Mouse (Mus musculus) heart, postnatal 10 days (tissue): ENCODE measurements around the gene Gale. TPM values are rescaled to one million over a fixed set of nuclear protein-coding genes. Genes with fewer than 3 reads are reported as not detected.
"Not testable (repeated sequence)": the region's sequence is repeated elsewhere in the genome, so short reads cannot be mapped to it uniquely, and the experiment has no call there.

Experiments
- DNase-seq, 2 experiments: peaks; one replicate each; pipeline ENCODE4 v3.0.0; 2021
- intact Hi-C: fragments of 180-260 bp; cut with DNase I; formaldehyde crosslinking; loops from one replicate; pipeline ENCODE4 v1.15.1; 2025
- total RNA-seq, 2 experiments: library from RNA; stranded (reverse); gene quantifications; 2 replicates each; pipeline ENCODE4 v1.2.3; 2021

The Gale gene
- 1 to 10 TPM; 5.2 to 5.7 TPM for total RNA-seq

DNA sequence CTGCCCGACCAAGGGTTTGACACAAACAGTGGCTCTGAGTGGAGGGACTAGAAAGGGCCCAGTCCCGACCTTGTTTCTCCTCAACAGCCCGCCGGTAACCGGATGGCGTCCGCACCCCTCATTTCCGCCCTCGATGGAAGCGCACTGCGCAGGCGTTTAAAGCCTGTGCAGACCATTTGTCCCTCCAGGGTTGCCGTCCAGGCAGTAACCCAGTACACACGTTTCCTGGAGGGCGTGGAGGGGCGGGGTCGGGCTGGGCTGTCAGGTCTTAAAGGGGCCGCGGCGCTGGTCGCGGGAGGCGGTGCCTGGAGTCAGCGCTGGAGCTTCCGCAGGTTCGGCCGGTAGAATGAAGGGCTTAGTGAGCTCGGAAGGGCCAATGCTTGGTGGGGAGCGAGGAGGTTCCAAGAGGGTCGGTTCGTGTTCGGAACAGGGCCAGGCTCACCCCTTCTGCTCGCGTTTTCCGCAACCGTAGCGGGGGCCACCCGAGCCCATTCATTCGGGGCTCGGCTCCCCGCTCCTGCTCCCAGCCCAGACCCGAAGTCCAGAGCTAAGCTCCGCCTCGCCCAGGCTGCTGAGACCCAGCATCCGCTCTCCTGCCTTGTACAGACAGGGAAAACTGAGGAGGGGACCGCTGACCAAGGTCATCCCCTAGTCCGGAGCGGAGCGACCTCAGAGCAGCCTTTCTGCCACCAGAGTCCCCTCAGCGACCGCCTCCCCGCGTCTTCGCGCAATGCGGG is at the start of gene Gale:
Gene Gale, plus strand, starts transcription at position 271 of the 737 bp plus-strand sequence.
- peak; percentile 96 for DNase-seq
- intact Hi-C loops, result loop anchor here (5.0 kb wide), 1 partner anchor 199 kb away; no protein-coding TSS in a partner anchor

DNA sequence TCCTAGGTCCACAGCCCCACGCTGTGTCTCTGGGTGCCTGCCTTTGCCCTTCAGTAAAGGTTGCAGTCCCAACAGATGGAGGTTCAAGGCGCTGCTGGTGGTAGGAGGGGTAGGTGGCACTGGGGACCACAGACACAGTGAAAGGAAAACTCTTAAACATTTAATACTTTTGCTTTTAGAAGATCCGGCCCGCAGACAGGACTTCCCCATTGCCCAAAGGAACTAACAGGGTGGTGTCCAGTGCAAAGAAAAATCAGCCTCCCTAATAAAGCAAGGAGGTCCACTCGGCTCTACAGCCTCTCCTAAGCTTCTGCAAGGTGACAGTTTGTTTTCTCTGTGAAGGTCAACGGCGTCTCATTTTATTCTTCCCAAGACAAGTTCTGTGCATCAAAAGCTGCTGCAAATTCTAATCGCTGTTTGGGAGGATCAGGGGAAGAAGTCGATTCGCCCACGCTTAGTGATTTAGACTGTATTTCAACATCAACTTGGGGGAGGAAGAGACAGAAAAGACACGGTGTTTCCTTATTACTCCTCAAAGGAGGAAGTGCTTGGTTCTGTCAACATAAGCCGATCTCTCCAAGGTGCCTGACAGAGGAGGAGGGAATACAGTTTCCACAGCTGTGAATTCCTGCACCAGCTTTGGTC is 44.8 kb upstream of the Gale start:
- intact Hi-C loops, result no loop called here
- peak in 1 of 2 experiments; percentile 17 for DNase-seq

DNA sequence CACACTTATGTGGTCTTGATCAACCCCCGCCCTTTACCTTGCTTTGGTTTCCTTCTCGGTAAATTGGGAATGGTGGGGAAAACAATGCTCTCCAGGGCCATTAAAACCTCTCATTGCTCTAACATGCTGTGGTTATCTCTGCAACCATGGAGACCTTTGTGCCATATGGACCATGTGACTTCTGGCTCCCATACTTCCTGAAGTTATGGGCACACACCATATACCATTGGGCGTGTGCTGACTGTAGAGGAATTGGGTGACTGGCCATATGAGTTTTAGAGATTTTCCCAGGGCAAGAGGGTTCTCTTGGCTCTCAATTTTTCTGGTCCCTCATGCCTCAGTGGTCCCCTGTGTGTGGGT is 44.3 kb upstream of the Gale start:
- no peak for DNase-seq
- intact Hi-C loops, result no loop called here

DNA sequence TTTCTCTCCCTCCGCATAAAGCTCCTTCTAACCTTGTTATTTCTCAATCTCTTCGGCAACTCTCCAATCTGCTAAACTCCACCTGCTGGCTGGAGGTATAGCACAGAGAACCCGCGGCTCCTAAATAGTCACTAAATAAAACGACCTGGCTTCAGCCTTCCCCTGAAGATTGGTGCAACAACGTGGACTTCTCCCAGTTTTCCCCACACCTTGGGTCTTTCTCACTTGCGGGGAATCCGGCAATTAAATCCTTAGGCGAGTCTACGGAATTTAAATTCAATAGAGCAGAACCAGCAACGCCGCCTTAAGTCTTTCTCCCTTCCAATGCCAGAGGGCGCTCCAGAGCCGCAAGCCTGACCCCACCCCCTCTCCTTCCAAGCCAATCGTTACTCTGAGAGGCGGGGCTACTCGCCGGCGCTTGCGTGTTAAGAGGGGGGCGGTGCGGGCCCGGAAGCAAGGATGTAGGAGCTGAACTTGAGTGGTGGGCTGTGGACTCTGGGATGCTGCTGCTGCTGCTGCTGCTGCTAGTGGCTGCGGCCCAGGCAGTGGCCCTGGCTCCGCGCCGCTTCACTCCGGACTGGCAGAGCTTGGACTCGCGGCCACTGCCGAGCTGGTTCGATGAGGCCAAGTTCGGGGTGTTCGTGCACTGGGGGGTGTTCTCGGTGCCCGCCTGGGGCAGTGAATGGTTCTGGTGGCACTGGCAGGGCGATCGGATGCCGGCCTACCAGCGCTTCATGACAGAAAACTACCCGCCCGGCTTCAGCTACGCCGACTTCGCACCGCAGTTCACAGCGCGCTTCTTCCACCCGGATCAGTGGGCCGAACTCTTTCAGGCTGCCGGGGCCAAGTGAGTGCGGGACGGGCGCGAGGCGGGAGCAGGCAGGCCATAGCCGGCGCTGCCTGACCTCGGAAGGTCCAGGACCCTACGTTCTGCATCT is 43.0 kb upstream of the Gale start, which contains the start of gene Fuca1:
Gene Fuca1, plus strand, starts transcription at position 432 of the 938 bp plus-strand sequence.
- peak; percentile 97 to 98 for DNase-seq
- intact Hi-C loops, result loop anchor here (2.0 to 5.0 kb wide), 2 partner anchors 30 to 118 kb away; no protein-coding TSS in a partner anchor

DNA sequence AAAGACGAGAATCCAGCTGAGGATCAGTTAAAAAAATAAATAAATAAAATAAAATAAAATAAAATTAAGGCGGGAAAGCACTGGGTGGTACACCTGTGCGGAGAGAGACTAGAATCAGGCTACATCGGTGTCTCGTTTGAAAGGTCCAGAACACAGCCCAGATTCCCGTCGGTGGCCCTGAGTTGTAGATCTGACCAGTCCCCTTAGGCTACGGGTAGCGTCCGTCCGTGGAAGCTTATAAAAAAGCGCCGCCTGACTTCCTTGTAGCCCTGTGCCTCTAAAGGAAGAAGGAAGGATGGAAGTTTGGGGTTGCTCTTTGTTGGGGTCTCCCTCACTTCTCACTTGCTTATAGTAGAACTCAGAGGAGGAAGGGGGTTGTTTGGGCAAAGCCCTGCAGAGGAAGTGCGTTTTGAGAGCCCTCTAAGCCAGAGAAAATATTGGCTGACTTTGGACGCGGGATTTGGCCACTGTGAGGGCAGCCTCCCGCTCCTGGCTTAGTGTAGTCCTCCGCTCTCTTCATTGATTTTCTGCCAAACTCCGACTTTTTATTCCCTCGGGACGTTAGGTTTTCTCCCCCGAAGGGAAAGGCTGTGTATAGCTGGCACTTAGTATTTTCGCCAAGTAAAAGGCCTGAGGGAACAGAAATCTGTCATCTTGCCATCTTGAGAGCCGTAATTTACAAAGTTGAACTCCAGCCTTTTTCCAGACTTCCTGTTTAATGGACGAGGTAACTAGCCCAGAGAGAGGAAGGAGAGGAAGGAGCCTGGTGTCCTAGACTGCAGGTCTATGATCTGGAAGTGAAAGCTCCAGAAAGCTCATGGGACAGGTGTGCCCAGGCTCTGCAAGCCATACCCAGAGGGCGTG is 42.0 kb upstream of the Gale start:
- peak; percentile 47 to 55 for DNase-seq
- intact Hi-C loops, result loop anchor here (2.0 to 5.0 kb wide), 2 partner anchors 31 to 119 kb away; no protein-coding TSS in a partner anchor

DNA sequence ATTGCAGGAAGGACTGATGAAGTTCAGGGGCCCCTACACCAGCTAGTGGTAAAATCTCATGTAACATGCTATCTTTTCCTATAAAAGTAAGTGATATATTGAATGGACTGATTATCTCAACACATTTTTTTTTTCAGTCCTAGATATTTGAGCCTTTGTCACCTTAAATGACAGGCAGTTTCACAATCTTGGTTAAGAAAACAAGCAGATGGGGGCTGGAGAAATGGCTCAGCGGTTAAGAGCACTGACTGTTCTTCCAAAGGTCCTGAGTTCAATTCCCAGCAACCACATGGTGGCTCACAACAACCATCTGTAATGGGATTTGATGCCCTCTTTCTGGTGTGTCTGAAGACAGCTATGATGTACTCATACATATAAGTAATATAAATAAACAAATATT is 41.3 kb upstream of the Gale start:
- intact Hi-C loops, result loop anchor here (5.0 kb wide), 1 partner anchor 120 kb away; no protein-coding TSS in a partner anchor

DNA sequence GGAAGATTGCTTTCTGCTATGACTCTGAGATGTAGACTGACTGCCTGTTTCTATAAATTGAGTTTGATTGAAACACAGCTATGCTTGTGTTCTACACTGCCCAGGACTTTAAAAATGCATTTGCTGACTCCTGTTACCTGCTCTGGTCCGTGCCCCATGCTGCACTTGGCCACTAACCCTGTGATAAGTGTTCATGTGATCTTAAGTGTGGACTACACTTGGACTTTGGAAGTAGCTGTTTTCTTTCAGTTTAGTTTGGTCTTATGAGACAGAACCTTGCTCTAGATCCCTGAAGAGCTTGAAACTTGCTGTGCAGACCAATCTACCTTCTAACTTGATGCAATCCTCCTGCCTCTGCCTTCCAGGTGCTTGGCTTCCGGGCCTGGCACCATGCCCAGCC is 39.1 kb upstream of the Gale start:
- intact Hi-C loops, result loop anchor here (5.0 kb wide), 1 partner anchor 122 kb away; no protein-coding TSS in a partner anchor
- no peak for DNase-seq

More for the DNA sequence above, 41.3 kb upstream of the Gale start:
- DNase-seq, result no peak

DNA sequence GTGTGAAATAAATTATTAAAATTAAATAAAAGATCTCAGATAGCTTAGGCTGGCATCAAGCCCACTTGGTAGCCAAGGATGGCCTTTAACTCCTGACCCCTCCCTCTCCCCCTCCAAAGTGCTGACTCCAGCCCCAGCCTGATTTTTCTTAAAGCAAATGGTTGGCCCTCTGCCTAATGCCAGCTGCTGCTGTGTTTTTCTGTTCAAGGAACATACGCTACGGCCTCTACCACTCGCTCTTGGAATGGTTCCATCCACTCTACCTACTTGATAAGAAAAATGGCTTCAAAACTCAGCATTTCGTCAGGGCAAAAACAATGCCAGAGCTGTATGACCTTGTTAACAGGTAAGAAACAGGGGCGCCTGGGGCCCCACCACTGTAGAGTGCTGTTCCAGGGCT is 38.2 kb upstream of the Gale start:
- intact Hi-C loops, result no loop called here
- DNase-seq, result no peak

DNA sequence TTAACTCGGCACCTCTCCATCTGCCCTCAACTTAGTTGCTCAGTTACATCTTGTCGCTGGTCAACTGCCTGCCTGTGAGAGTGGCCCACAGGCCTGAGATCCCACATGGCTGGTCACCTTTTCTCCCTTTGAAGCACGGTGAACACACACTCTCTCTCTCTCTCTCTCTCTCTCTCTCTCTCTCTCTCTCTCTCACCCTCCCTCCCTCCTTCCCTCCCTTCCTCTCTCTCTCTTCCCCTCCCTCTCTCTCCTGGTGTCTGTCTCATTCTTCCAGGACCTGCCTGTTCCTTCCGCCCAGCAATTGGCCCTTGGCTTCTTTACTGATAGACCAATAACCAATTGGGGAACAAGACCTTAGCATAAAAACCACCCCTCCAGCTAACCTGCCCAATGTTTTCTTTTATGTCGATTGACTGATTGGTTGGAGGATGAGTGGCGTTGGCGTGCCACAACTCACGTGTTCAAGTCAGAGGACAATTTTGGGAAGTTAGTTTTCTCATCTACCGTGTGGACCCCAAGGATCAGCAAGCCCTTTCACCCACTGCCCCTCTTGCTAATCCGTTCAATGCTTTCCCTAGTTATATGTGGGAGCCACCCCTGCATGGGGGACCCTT is 37.2 kb upstream of the Gale start:
- intact Hi-C loops, result no loop called here
- no peak for DNase-seq

DNA sequence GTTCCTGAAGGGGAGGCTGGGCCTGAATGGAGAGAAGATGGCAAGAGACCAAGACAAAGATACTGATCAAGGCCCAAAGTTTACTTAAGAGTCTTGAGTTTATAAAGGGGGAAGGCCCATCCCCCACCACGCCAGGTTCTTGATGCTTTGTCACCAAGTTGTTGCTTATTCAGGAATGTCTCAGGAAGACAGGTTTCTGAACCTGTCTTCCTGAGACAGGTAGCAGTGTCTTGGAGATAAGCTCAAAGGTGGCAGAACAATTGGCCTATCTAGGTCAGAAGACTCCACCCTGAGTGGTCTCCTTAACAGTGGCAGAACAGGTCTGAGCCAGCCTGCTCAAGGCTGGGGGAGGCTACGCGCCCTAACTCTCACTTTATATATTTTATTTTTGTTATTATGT is 36.7 kb upstream of the Gale start:
- no peak for DNase-seq
- intact Hi-C loops, result no loop called here

DNA sequence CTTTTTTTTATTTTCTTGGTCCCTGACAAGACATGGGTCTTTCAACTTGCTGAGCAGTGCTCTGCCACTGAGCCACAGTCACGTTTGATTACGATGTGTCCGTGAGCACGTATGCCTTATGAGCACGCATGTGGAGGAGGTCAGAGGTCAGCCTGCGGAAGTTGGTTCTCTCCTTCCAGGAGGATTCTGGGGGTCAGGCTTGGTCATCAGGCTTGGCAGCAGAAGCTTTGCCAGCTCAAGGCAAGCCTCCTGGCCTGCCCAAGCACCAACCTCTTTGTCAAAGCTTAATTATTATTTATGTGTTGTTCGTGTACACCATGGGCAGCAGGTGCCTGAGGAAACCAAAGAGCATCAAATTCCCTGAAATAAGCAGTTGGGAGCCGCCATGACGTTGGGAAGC is 35.2 kb upstream of the Gale start:
- intact Hi-C loops, result no loop called here
- DNase-seq, result no peak

DNA sequence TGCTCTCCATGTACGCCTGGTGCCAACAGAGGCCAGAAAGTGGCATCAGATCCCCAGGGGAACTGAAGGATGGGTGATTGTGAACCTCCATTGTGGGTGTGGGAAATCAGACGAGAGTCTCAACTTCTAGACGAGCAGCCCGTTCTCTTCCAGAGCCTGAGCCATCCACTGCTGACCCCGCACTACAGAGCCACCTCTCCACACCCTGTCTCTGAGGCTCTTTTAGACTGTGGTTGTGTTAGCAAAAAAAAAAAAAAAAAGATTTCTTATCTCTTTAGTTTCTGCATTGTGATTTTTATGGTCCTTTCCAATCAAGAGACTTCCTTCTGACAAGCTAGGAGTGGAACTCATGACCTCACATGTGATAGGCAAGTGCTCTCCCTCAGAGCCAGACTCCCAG is 34.1 kb upstream of the Gale start:
- intact Hi-C loops, result no loop called here
- DNase-seq, result no peak

DNA sequence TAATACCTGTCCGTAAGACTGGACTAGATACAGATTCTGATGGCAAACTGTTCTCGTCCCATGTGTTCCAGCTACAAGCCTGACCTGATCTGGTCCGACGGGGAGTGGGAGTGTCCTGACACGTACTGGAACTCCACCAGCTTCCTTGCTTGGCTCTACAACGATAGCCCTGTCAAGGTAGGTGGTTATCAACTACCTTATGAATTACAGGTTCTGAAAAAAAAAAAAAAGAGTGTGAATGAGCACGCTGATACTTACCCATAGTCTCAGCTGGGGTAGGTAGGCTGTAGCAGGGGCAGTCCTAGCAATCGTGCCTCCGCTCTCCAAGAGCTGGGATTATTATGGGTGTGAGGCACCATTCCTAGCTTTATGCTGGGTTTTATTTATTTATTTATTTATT is 33.7 kb upstream of the Gale start:
- intact Hi-C loops, result no loop called here
- no peak for DNase-seq

DNA sequence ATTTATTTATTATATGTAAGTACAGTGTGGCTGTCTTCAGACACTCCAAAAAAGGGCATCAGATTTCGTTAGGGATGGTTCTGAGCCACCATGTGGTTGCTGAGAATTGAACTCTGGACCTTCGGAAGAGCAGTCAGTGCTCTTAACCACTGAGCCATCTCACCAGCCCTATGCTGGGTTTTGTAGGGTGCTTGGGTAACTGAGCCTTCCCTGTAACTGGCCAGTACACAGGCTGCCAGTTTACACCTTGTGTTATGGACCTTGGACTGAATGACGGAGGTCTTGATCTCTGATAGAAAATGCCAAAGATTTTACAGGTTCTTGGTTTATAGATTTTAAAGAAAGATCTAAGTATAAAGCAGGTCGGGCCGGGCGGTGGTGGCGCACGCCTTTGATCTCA is 33.3 kb upstream of the Gale start:
- intact Hi-C loops, result no loop called here
- DNase-seq, result no peak

DNA sequence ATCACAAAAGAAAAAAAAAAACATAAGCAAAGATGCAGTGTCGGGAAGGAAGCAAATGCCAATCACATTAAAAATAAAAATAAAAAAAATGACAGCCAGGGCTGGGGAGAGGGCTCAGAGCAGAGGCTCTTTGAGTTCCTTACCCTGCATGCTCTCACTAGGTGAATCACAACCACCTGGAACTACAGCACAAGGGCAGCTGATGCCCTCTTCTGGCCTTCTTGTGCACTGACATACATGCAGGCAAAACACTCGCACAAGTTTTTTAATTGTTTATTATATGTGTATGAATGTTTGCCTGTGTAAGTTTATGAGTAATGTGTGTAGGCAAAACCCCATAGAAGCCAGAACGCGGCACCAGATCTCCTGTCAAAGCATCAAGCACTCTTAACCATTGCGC is 31.7 kb upstream of the Gale start:
- DNase-seq, result peak in 1 of 2 experiments; percentile 19
- intact Hi-C loops, result loop anchor here (1.0 kb wide), 1 partner anchor 42 kb away; no protein-coding TSS in a partner anchor

DNA sequence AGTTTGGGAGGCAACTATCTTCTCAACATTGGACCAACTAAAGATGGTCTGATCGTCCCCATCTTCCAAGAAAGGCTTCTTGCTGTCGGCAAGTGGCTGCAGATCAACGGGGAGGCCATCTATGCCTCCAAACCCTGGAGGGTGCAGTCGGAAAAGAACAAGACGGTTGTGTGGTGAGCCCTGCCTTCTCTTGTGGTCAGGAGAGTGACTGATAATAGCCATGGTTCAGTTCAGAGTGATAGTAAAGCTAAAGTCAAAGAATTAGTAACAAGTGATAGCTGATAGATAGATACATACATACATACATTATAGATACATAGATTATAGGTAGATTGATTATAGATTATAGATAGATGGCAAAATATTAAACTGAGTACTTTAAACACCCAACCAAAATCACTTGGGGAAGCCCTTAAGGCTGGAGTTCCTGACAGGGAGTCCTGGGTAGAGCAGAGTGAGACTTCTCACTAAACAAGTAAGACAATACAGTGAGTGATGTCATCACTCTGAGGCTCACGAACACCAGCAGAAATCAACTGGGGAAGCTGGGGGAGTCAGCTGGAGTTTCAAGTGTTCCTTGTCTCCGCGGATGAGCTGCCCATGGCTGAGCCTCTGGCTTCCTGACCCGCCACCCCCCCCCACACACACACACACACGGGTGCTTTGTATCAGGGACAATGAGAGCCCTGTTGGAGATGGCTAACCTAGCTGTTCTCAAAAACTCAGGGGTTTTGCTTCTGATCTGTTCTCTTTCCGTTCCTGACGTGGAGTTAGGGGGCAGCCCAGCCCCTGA is 28.6 kb upstream of the Gale start:
- intact Hi-C loops, result no loop called here
- peak in 1 of 2 experiments; percentile 11 for DNase-seq

DNA sequence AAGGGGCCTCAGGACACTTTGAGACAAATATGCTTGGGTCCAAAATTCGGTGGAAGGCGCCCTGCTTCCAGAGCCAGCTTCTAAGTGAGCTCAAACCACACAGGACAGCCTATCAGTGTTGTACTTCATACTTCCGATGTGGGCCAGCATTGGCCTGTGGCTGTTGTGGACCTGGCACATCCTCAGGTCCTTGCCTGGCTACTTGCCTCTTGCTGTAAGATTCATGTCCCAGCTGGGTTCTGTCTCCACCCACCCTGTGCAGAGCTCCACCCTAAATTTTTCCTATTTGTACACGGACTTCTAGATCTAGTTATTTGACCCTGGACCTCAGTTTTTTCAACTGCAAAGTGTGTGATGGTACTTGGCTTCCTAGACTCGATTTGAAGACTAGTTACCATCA is 28.0 kb upstream of the Gale start:
- intact Hi-C loops, result no loop called here
- peak; percentile 57 to 66 for DNase-seq

DNA sequence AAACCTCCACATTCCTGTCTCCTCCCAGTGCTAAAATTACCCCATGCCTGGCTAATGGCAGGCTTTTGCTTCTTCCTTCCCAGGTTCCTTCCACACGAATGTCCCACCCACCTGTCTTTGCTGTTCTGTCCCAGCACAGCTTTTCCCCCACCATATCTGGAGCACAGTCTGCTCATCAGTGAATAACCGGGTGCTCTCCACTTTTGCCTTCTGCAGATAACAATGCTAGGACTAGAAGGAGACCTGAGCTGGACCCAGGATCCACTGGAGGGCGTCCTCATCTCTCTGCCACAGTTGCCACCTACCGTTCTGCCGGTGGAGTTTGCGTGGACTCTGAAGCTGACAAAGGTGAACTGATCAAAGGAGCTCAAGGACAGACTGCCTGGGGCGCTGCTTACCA is 24.7 kb upstream of the Gale start:
- intact Hi-C loops, result no loop called here
- no peak for DNase-seq

DNA sequence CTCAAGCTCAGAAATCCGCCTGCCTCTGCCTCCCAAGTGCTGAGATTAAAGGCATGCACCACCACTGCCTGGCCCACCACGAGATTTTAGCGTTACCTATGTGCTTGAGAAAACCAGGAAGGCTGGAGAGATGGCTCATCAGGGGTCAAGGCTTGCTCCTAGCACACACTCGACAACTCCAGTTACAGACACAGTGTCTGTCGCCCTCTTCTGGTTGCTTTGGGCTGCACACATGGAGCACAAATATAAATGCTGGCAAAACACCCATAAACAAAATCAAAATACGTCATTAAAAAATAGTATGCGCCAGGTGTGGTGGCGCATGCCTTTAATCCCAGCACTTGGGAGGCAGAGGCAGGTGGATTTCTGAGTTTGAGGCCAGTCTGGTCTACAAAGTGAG is 22.5 kb upstream of the Gale start:
- DNase-seq, intact Hi-C loops: not testable (repeated sequence)
